In genomic region chr3:131320184-131320583, GRCm38 (mm10) we compare ENCODE assay signal across 8 mouse cellular contexts. TPM values are rescaled to one million over a fixed set of nuclear protein-coding genes. Genes with fewer than 3 reads are reported as not detected.
DNase-seq lines count a peak whose midpoint lies in the region; ATAC-seq and TF ChIP-seq lines count a peak whose summit lies in the region.

No protein-coding gene starts in this region.

- no peak overlapping the region for H3K27ac ChIP-seq in forebrain, embryonic 10.5 days
- no peak overlapping the region for H3K27ac ChIP-seq in forebrain, embryonic 16.5 days (ENCODE audit: low read length)
- H3K27ac ChIP-seq in hindbrain, embryonic 16.5 days (ENCODE audit: low read depth, low read length) = no peak overlapping the region
- H3K27ac ChIP-seq in midbrain, embryonic 14.5 days (replicated peaks; ENCODE audit: low read depth, low read length) = no peak overlapping the region
- no peak overlapping the region for H3K27ac ChIP-seq in spleen, adult 2 months (ENCODE audit: insufficient read depth, low read length)

- peaks cover 5% of the 10 kb centered on the region; the same call in 1 of the 2 replicates for H3K27me3 ChIP-seq in forebrain, embryonic 10.5 days (ENCODE audit: poor library complexity, severe bottlenecking)
- H3K27me3 ChIP-seq in forebrain, embryonic 16.5 days (replicated peaks; ENCODE audit: control insufficient read depth, insufficient read depth, low read length) = no peaks in the 10 kb centered on the region
- no peaks in the 10 kb centered on the region for H3K27me3 ChIP-seq in hindbrain, embryonic 16.5 days (replicated peaks; ENCODE audit: control insufficient read depth, insufficient read depth, low read length)
- no peaks in the 10 kb centered on the region for H3K27me3 ChIP-seq in midbrain, embryonic 14.5 days (ENCODE audit: control insufficient read depth, insufficient read depth, low read length)
- H3K27me3 ChIP-seq in spleen, adult 2 months (ENCODE audit: control insufficient read depth, insufficient read depth, low read length) = no peaks in the 10 kb centered on the region

- H3K9ac ChIP-seq in forebrain, embryonic 16.5 days (replicated peaks; ENCODE audit: low read depth, low read length) = no peak overlapping the region
- H3K9ac ChIP-seq in hindbrain, embryonic 16.5 days (ENCODE audit: low read depth, low read length) = no peak overlapping the region
- no peak overlapping the region for H3K9ac ChIP-seq in midbrain, embryonic 14.5 days (replicated peaks; ENCODE audit: low read length)

- ATAC-seq in forebrain, embryonic 16.5 days = no peak
- peak; percentile 65; the same call in 1 of the 2 replicates for ATAC-seq in hindbrain, embryonic 16.5 days
- ATAC-seq in midbrain, embryonic 14.5 days (ENCODE audit: low FRiP score, low TSS enrichment) = no peak

- H3K9me3 ChIP-seq in forebrain, embryonic 10.5 days = no peaks in the 10 kb centered on the region
- H3K9me3 ChIP-seq in forebrain, embryonic 16.5 days (ENCODE audit: control insufficient read depth, low read length) = no peaks in the 10 kb centered on the region
- no peaks in the 10 kb centered on the region for H3K9me3 ChIP-seq in hindbrain, embryonic 16.5 days (ENCODE audit: control insufficient read depth, low read length)
- no peaks in the 10 kb centered on the region for H3K9me3 ChIP-seq in midbrain, embryonic 14.5 days (ENCODE audit: control insufficient read depth, low read length)

- TF ChIP-seq POLR2A in spleen, adult 2 months (IDR thresholded peaks at IDR 0.05; ENCODE audit: low read depth, low read length) = no peak

- no peak overlapping the region for H3K4me2 ChIP-seq in forebrain, embryonic 16.5 days (ENCODE audit: low read length)
- H3K4me2 ChIP-seq in hindbrain, embryonic 16.5 days (ENCODE audit: low read length) = 0 out of 2 replicates have a peak overlapping the region, but pooled peaks have one; percentile 15
- no peak overlapping the region for H3K4me2 ChIP-seq in midbrain, embryonic 14.5 days (ENCODE audit: low read length)

- 6% methylated on average over 3 of the region's 3 CpGs for WGBS in forebrain, embryonic 10.5 days
- WGBS in forebrain, embryonic 16.5 days = 7% methylated on average over 3 of the region's 3 CpGs
- WGBS in hindbrain, embryonic 16.5 days = 5% methylated on average over 3 of the region's 3 CpGs
- WGBS in midbrain, embryonic 14.5 days = 10% methylated on average over 3 of the region's 3 CpGs
- WGBS in spleen, adult 2 months = 8% methylated on average over 3 of the region's 3 CpGs

- peak; percentile 73; the same call in 1 of the 2 replicates for TF ChIP-seq CTCF in spleen, adult 2 months (IDR thresholded peaks at IDR 0.05; ENCODE audit: extremely low read depth, insufficient read depth, insufficient read length, insufficient replicate concordance)

- intact Hi-C loops in left cerebral cortex, postnatal 10 days (cut with DNase I) = loop anchor here (2.0 kb wide), 2 partner anchors 205 to 233 kb away; no protein-coding TSS in a partner anchor

- no peak overlapping the region for H3K4me3 ChIP-seq in forebrain, embryonic 10.5 days
- no peak overlapping the region for H3K4me3 ChIP-seq in forebrain, embryonic 16.5 days (replicated peaks; ENCODE audit: low read length)
- no peak overlapping the region for H3K4me3 ChIP-seq in hindbrain, embryonic 16.5 days (ENCODE audit: low read length)
- no peak overlapping the region for H3K4me3 ChIP-seq in midbrain, embryonic 14.5 days (replicated peaks; ENCODE audit: low read depth, low read length)
- H3K4me3 ChIP-seq in spleen, adult 2 months (ENCODE audit: extremely low read depth, insufficient read depth, insufficient read length) = no peak overlapping the region

- peak; percentile 74 for DNase-seq in forebrain, embryonic 10.5 days (ENCODE audit: extremely low spot score, low spot score)
- peak; percentile 24 for DNase-seq in brain, embryonic 18.5 days (ENCODE audit: low read depth, low spot score)
- peak; percentile 36 for DNase-seq in fibroblast of lung, adult 2 months (ENCODE audit: low read depth)
- peak; percentile 57 to 86 for DNase-seq in left cerebral cortex, postnatal 10 days (ENCODE audit: extremely low spot score in 1 of 2, low spot score in 2 of 2)
- DNase-seq in midbrain, embryonic 14.5 days = peak; percentile 92
- peak in 1 of 2 experiments; percentile 61 for DNase-seq in spleen, adult 2 months (ENCODE audit: low read depth in 1 of 2, low spot score in 2 of 2)

- peaks cover 14% of the 10 kb centered on the region for H3K4me1 ChIP-seq in forebrain, embryonic 10.5 days
- 0 out of 2 replicates have a peak, but pooled peaks cover 2% of the 10 kb centered on the region for H3K4me1 ChIP-seq in forebrain, embryonic 16.5 days (replicated peaks; ENCODE audit: control insufficient read depth, insufficient read depth, low read length)
- H3K4me1 ChIP-seq in hindbrain, embryonic 16.5 days (ENCODE audit: control insufficient read depth, insufficient read depth, low read depth, low read length) = peaks cover 2% of the 10 kb centered on the region; the same call in 1 of the 2 replicates
- no peaks in the 10 kb centered on the region for H3K4me1 ChIP-seq in midbrain, embryonic 14.5 days (ENCODE audit: control insufficient read depth, insufficient read depth, low read length)
- H3K4me1 ChIP-seq in spleen, adult 2 months (ENCODE audit: control insufficient read depth, insufficient read depth, insufficient read length) = no peaks in the 10 kb centered on the region

- H3K36me3 ChIP-seq in forebrain, embryonic 10.5 days (replicated peaks) = no peaks in the 10 kb centered on the region
- no peaks in the 10 kb centered on the region for H3K36me3 ChIP-seq in forebrain, embryonic 16.5 days (ENCODE audit: control insufficient read depth, insufficient read depth)
- H3K36me3 ChIP-seq in hindbrain, embryonic 16.5 days (ENCODE audit: control insufficient read depth, insufficient read depth, low read length) = no peaks in the 10 kb centered on the region
- H3K36me3 ChIP-seq in midbrain, embryonic 14.5 days (ENCODE audit: control insufficient read depth, insufficient read depth, low read length) = no peaks in the 10 kb centered on the region
- H3K36me3 ChIP-seq in spleen, adult 2 months (ENCODE audit: control insufficient read depth, insufficient read depth, low read length) = no peaks in the 10 kb centered on the region

RNA-seq across cellular contexts. Expression of gene Cyp2u1, which starts 17.2 kb away (rescaled TPM):
- polyA plus RNA-seq in forebrain, embryonic 10.5 days (2016; fragmentation: Nextera tagmentation; extraction: Ambion mirVana) = 1.3 and 1.6 TPM in 2 replicates
- 7.0 TPM in 2 replicates for polyA plus RNA-seq in forebrain, embryonic 16.5 days (2015; fragmentation: Nextera tagmentation; extraction: Ambion mirVana)
- 9.4 and 10.2 TPM in 2 replicates for polyA plus RNA-seq in hindbrain, embryonic 16.5 days (2015; fragmentation: Nextera tagmentation; extraction: Ambion mirVana)
- total RNA-seq in left cerebral cortex, postnatal 10 days (2021) = 10 to 100 TPM; 15.0 to 16.4 TPM
- 6.4 and 6.7 TPM in 2 replicates for polyA plus RNA-seq in midbrain, embryonic 14.5 days (2014; fragmentation: Nextera tagmentation; extraction: Ambion mirVana)
- 1.2 and 2.0 TPM in 2 replicates for polyA plus RNA-seq in spleen, adult 2 months (2012; rRNA removed)

RNA-seq across cellular contexts. Expression of gene Hadh, which starts 48.3 kb away (rescaled TPM):
- 87.0 and 92.8 TPM in 2 replicates for polyA plus RNA-seq in forebrain, embryonic 10.5 days (2016; fragmentation: Nextera tagmentation; extraction: Ambion mirVana)
- 20.1 and 21.6 TPM in 2 replicates for polyA plus RNA-seq in forebrain, embryonic 16.5 days (2015; fragmentation: Nextera tagmentation; extraction: Ambion mirVana)
- polyA plus RNA-seq in hindbrain, embryonic 16.5 days (2015; fragmentation: Nextera tagmentation; extraction: Ambion mirVana) = 26.1 and 31.1 TPM in 2 replicates
- 10 to 100 TPM; 20.1 to 20.6 TPM for total RNA-seq in left cerebral cortex, postnatal 10 days (2021)
- 20.8 and 26.5 TPM in 2 replicates for polyA plus RNA-seq in midbrain, embryonic 14.5 days (2014; fragmentation: Nextera tagmentation; extraction: Ambion mirVana)
- polyA plus RNA-seq in spleen, adult 2 months (2012; rRNA removed) = 18.2 and 18.6 TPM in 2 replicates
